Mouse (Mus musculus) G1E-ER4 (cell line): ENCODE results near the gene Fads6. TPM values are rescaled to one million over a fixed set of nuclear protein-coding genes. Genes with fewer than 3 reads are reported as not detected.

ENCODE experiments used
- GATA1 ChIP-seq: IDR thresholded peaks from one replicate; pipeline ENCODE4 v1.8.0; 2012; ENCODE audit warnings: low read length, inconsistent platforms
- polyA plus RNA-seq: library from polyadenylated mRNA; stranded (reverse); fragments of >175 nt; gene quantifications from 2 replicates; pipeline ENCODE4 v1.2.3, GENCODE M21; 2012

Fads6 gene
- polyA plus RNA-seq, 1 experiment: not detected

- no peak for TF ChIP-seq GATA1
These were observed 39.5 kb downstream of the Fads6 start for GRCm38 (mm10) chr11:115257775-115258510.

GRCm38 (mm10) chr11:115251258-115251657, 46.2 kb downstream of the Fads6 start:
- TF ChIP-seq GATA1: no peak

- TF ChIP-seq GATA1: no peak
These were observed 46.9 kb downstream of the Fads6 start for GRCm38 (mm10) chr11:115250405-115251090.

GRCm38 (mm10) chr11:115249721-115250404, 47.6 kb downstream of the Fads6 start:
- no peak for TF ChIP-seq GATA1

- no peak for TF ChIP-seq GATA1
These were observed 49.5 kb downstream of the Fads6 start for GRCm38 (mm10) chr11:115247945-115248344.

- TF ChIP-seq GATA1: no peak
These were observed 50.2 kb downstream of the Fads6 start for GRCm38 (mm10) chr11:115247240-115247639.

- no peak for TF ChIP-seq GATA1
These were observed 51.1 kb downstream of the Fads6 start for GRCm38 (mm10) chr11:115246386-115246785.

GRCm38 (mm10) chr11:115244840-115245239, 52.6 kb downstream of the Fads6 start:
- TF ChIP-seq GATA1: no peak

GRCm38 (mm10) chr11:115243783-115244182, 53.7 kb downstream of the Fads6 start:
- no peak for TF ChIP-seq GATA1

GRCm38 (mm10) chr11:115242746-115243145, 54.7 kb downstream of the Fads6 start:
- no peak for TF ChIP-seq GATA1

- no peak for TF ChIP-seq GATA1
These were observed 56.1 kb downstream of the Fads6 start for GRCm38 (mm10) chr11:115241402-115241801.

- no peak for TF ChIP-seq GATA1
These were observed 60.9 kb downstream of the Fads6 start for GRCm38 (mm10) chr11:115236570-115236969.

- TF ChIP-seq GATA1: no peak
These were observed 63.0 kb downstream of the Fads6 start for GRCm38 (mm10) chr11:115234320-115235044.

GRCm38 (mm10) chr11:115233526-115234290, 63.8 kb downstream of the Fads6 start:
- no peak for TF ChIP-seq GATA1

- no peak for TF ChIP-seq GATA1
These were observed 64.6 kb downstream of the Fads6 start for GRCm38 (mm10) chr11:115232889-115233288.
